Mouse (Mus musculus): Measurements from ENCODE around the gene Olfr912. TPM values are rescaled to one million over a fixed set of nuclear protein-coding genes. Genes with fewer than 3 reads are reported as not detected.

Olfr912 gene
- under 1 TPM in 1 of 3 experiments, not detected in 2; 0.10 TPM for polyA plus RNA-seq (2017; shearing (Covaris generic))

GRCm38 (mm10) chr9:38579878-38580277 is at the start of gene Olfr912:
Gene Olfr912, plus strand, starts transcription at chr9:38580178.
- no peak for ATAC-seq

GRCm38 (mm10) chr9:38537549-38537948 is 42.4 kb upstream of the Olfr912 start, which contains the start of gene Olfr910:
Gene Olfr910, plus strand, starts transcription at chr9:38537849.
- no peak for ATAC-seq

GRCm38 (mm10) chr9:38591056-38591455 is 11.1 kb downstream of the Olfr912 start:
- no peak for ATAC-seq

DNA sequence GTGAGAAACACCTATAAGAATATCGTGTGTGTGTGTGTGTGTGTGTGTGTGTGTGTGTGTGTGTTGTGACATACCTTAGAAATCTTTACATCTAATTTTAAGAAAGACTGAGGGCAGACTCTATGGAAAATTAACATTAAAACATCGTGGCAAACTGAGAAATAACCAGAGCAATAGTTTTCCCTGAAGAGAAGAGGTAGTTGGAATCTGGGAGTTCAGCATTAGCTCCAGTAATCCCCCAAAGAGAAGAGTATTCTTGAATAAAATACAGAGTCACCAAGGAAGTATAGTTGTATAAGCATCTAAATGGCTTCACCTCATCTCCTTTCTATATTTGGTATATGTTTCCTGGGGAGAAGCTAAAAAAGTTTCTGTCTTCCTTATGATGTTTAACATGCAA is 12.5 kb downstream of the Olfr912 start, which contains the start of gene Olfr913:
Olfr913 (plus strand) TSS at position 301 of the 400 bp plus-strand sequence.
- ATAC-seq, result no peak

- no peak for ATAC-seq
Observed at GRCm38 (mm10) chr9:38604802-38605201, 24.8 kb downstream of the Olfr912 start, which contains the start of gene Olfr914. Gene Olfr914, plus strand, starts transcription at chr9:38605102.

DNA sequence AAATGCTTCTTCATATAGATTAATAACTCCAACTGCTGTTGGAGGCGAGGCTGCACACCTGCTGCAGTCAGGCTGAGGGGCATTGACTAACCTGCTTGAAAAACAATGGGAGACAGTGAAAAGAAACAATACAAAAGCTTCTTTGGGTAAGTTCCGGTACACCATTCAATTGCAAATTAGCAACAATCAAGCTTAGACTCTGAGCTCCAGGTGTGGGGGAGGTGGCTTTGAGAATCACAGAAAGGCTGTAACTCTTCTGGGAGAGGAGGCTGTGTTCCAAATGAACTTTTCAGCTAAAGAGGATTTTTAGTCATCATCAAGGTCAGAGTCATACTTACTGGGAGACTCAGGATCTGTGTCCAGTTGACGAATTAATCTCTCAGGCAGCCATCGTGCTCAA is 52.4 kb downstream of the Olfr912 start:
- no peak for ATAC-seq

Other genes with a start within 250 kb of the Olfr912 start
- not detected for gene Olfr898, start 231.8 kb upstream of the Olfr912 start, polyA plus RNA-seq (2017; shearing (Covaris generic))
- gene Olfr250, start 213.3 kb upstream of the Olfr912 start, polyA plus RNA-seq (2017; shearing (Covaris generic)), result under 1 TPM in 1 of 3 experiments, not detected in 2; 0.08 TPM
- gene Olfr251, start 203.1 kb upstream of the Olfr912 start, polyA plus RNA-seq (2017; shearing (Covaris generic)), result not detected
- not detected for gene Olfr147, start 178.5 kb upstream of the Olfr912 start, polyA plus RNA-seq (2017; shearing (Covaris generic))
- not detected for gene Olfr901, start 150.7 kb upstream of the Olfr912 start, polyA plus RNA-seq (2017; shearing (Covaris generic))
- not detected for gene Olfr902, start 132.5 kb upstream of the Olfr912 start, polyA plus RNA-seq (2017; shearing (Covaris generic))
- not detected for gene Olfr904, start 117.0 kb upstream of the Olfr912 start, polyA plus RNA-seq (2017; shearing (Covaris generic))
- gene Olfr905, start 109.1 kb upstream of the Olfr912 start, polyA plus RNA-seq (2017; shearing (Covaris generic)), result under 1 TPM in 1 of 3 experiments, not detected in 2; 0.09 TPM
- not detected for gene Olfr906, start 93.1 kb upstream of the Olfr912 start, polyA plus RNA-seq (2017; shearing (Covaris generic))
- gene Olfr907, start 84.4 kb upstream of the Olfr912 start, polyA plus RNA-seq (2017; shearing (Covaris generic)), result not detected
- gene Olfr911-ps1, start 58.6 kb upstream of the Olfr912 start, polyA plus RNA-seq (2017; shearing (Covaris generic)), result under 1 TPM in 2 of 3 experiments, not detected in 1; 0.09 to 0.67 TPM
- gene Olfr910, start 42.3 kb upstream of the Olfr912 start, polyA plus RNA-seq (2017; shearing (Covaris generic)), result not detected
- not detected for gene Olfr913, start 12.6 kb downstream of the Olfr912 start, polyA plus RNA-seq (2017; shearing (Covaris generic))
- not detected for gene Olfr914, start 24.9 kb downstream of the Olfr912 start, polyA plus RNA-seq (2017; shearing (Covaris generic))
- gene Olfr916, start 79.7 kb downstream of the Olfr912 start, polyA plus RNA-seq (2017; shearing (Covaris generic)), result not detected
- not detected for gene Olfr917, start 85.7 kb downstream of the Olfr912 start, polyA plus RNA-seq (2017; shearing (Covaris generic))
- gene Olfr918, start 94.4 kb downstream of the Olfr912 start, polyA plus RNA-seq (2017; shearing (Covaris generic)), result not detected
- gene Olfr919, start 123.5 kb downstream of the Olfr912 start, polyA plus RNA-seq (2017; shearing (Covaris generic)), result not detected
- gene Vwa5a, start 138.1 kb downstream of the Olfr912 start, polyA plus RNA-seq (2017; shearing (Covaris generic)), result 10 to 100 TPM; 25.7 to 35.0 (median 26.6) TPM
- gene Olfr920, start 172.1 kb downstream of the Olfr912 start, polyA plus RNA-seq (2017; shearing (Covaris generic)), result under 1 TPM in 2 of 3 experiments, not detected in 1; 0.39 to 0.44 TPM
- gene Olfr921, start 192.9 kb downstream of the Olfr912 start, polyA plus RNA-seq (2017; shearing (Covaris generic)), result not detected
- gene Olfr922, start 234.4 kb downstream of the Olfr912 start, polyA plus RNA-seq (2017; shearing (Covaris generic)), result not detected
- gene Olfr923, start 246.4 kb downstream of the Olfr912 start, polyA plus RNA-seq (2017; shearing (Covaris generic)), result under 1 TPM in 1 of 3 experiments, not detected in 2; 0.19 TPM